Mouse (Mus musculus): ENCODE data around the gene Plk5.

GRCm38 (mm10) chr10:80386735-80387471 lies 30.6 kb downstream of the Plk5 start:
- no peak for TF ChIP-seq CTCF (IDR thresholded peaks at IDR 0.05)
- TF ChIP-seq EP300 (IDR thresholded peaks at IDR 0.05), result no peak

Measured in lung, postnatal 0 days (tissue).